Mouse (Mus musculus) hematopoietic stem cell, adult 5-6 weeks (primary cell): ENCODE data around the gene Sfi1. TPM values are rescaled to one million over a fixed set of nuclear protein-coding genes. Genes with fewer than 3 reads are reported as not detected.
"Not testable (repeated sequence)": the region's sequence is repeated elsewhere in the genome, so short reads cannot be mapped to it uniquely, and the experiment has no call there.

Experiments
- ATAC-seq, 2 experiments: fragments of 125-278 bp in 1 of 2; replicated peaks in 1 of 2; 2 replicates each; pipeline ENCODE4 v1.8.0; 2016 to 2017; ENCODE audit warnings: inconsistent platforms in 2 of 2, mild to moderate bottlenecking in 2 of 2, moderate number of reproducible peaks in 2 of 2, low read depth in 1 of 2, moderate TSS enrichment in 1 of 2; ENCODE audit not compliant: low FRiP score in 2 of 2, poor library complexity in 2 of 2, severe bottlenecking in 2 of 2, insufficient read depth in 1 of 2, low TSS enrichment in 1 of 2
- total RNA-seq: library from RNA; stranded (forward); fragments of 172-1452, 232-1000 nt; gene quantifications from 2 replicates; pipeline ENCODE4 v1.2.3, GENCODE M21; 2017

Gene Sfi1
- total RNA-seq, 1 experiment from 2014 or later, result 26.0 TPM

- peak; percentile 12 to 13 for ATAC-seq
Observed at GRCm38 (mm10) chr11:3132957-3133356, 60.3 kb downstream of the Sfi1 start.

- peak in 1 of 2 experiments; percentile 0; a peak in 1 of 4 replicates for ATAC-seq
Observed at GRCm38 (mm10) chr11:3132001-3132400, 61.3 kb downstream of the Sfi1 start.

- not testable (repeated sequence) for ATAC-seq
Observed at GRCm38 (mm10) chr11:3129852-3130251, 63.4 kb downstream of the Sfi1 start.

- not testable (repeated sequence) for ATAC-seq
Observed at GRCm38 (mm10) chr11:3129276-3129675, 64.0 kb downstream of the Sfi1 start.

- ATAC-seq, result peak; percentile 5 to 9
Observed at GRCm38 (mm10) chr11:3127303-3127795, 65.9 kb downstream of the Sfi1 start.

GRCm38 (mm10) chr11:3126478-3127302, 66.6 kb downstream of the Sfi1 start:
- peak; percentile 2 to 4 for ATAC-seq

GRCm38 (mm10) chr11:3125922-3126321, 67.3 kb downstream of the Sfi1 start:
- not testable (repeated sequence) for ATAC-seq

GRCm38 (mm10) chr11:3124932-3125810, 68.1 kb downstream of the Sfi1 start:
- ATAC-seq, result not testable (repeated sequence)

- peak; percentile 46 to 58; a peak in 2 of 4 replicates for ATAC-seq
Observed at GRCm38 (mm10) chr11:3114403-3114802, 78.9 kb downstream of the Sfi1 start.

GRCm38 (mm10) chr11:3106154-3106553, 87.1 kb downstream of the Sfi1 start:
- ATAC-seq, result no peak

GRCm38 (mm10) chr11:3105261-3105731, 88.0 kb downstream of the Sfi1 start:
- peak; percentile 74 to 86 for ATAC-seq

- peak; percentile 29 to 35; a peak in 3 of 4 replicates for ATAC-seq
Observed at GRCm38 (mm10) chr11:3104501-3105260, 88.6 kb downstream of the Sfi1 start.

- ATAC-seq, result no peak
Observed at GRCm38 (mm10) chr11:3103619-3104164, 89.6 kb downstream of the Sfi1 start.

- ATAC-seq, result not testable (repeated sequence)
Observed at GRCm38 (mm10) chr11:3102626-3103025, 90.6 kb downstream of the Sfi1 start.

- no peak; a peak in 1 of 4 replicates for ATAC-seq
Observed at GRCm38 (mm10) chr11:3101875-3102494, 91.3 kb downstream of the Sfi1 start.

- ATAC-seq, result peak in 1 of 2 experiments; percentile 18; a peak in 2 of 4 replicates
Observed at GRCm38 (mm10) chr11:3101072-3101874, 92.0 kb downstream of the Sfi1 start.
